Mouse (Mus musculus): ENCODE measurements around the gene Akr1c19. TPM values are rescaled to one million over a fixed set of nuclear protein-coding genes. Genes with fewer than 3 reads are reported as not detected.
A peak's percentile ranks its signal among the peaks of the same experiment; 100 is the strongest.

The Akr1c19 gene
- polyA plus RNA-seq, 1 experiment from 2014 or later, result 13.1 TPM

- Histone ChIP-seq H3K9me3 (ENCODE audit: low read length) (no peaks in the 10 kb centered on the region), H3K4me3 (ENCODE audit: low read depth, low read length) (no peak overlapping the region), H3K36me3 (replicated peaks; ENCODE audit: insufficient read depth, low read length) (no peaks in the 10 kb centered on the region), H3K27ac (ENCODE audit: low read depth) (no peak overlapping the region), H3K4me2 (ENCODE audit: low read depth, low read length) (no peak overlapping the region), H3K27me3 (ENCODE audit: insufficient read depth, low read length) (no peaks in the 10 kb centered on the region), H3K4me1 (ENCODE audit: insufficient read depth) (peaks cover 2% of the 10 kb centered on the region; the same call in 1 of the 2 replicates), H3K9ac (replicated peaks) (no peak overlapping the region)
- WGBS (ENCODE audit: insufficient replicate concordance), result 31% methylated on average over 7 of the region's 7 CpGs
- ATAC-seq, result no peak
- TF ChIP-seq EP300 (IDR thresholded peaks at IDR 0.05; ENCODE audit: low read depth) (no peak), CTCF (IDR thresholded peaks at IDR 0.05; ENCODE audit: low read depth) (peak; percentile 64)
- peak; percentile 22 for DNase-seq
These were observed 53.2 kb downstream of the Akr1c19 start for GRCm38 (mm10) chr13:4281471-4282412.

- H3K4me1 ChIP-seq (ENCODE audit: insufficient read depth), result no peaks in the 10 kb centered on the region
- H3K4me3 ChIP-seq (ENCODE audit: low read depth, low read length), result no peak overlapping the region
- H3K9ac ChIP-seq (replicated peaks), result no peak overlapping the region
- H3K4me2 ChIP-seq (ENCODE audit: low read depth, low read length), result no peak overlapping the region
- H3K36me3 ChIP-seq (replicated peaks; ENCODE audit: insufficient read depth, low read length), result no peaks in the 10 kb centered on the region
- no peak overlapping the region for H3K27ac ChIP-seq (ENCODE audit: low read depth)
- DNase-seq (no peak), ATAC-seq (no peak)
- 78% methylated on average over 4 of the region's 4 CpGs for WGBS (ENCODE audit: insufficient replicate concordance)
- H3K27me3 ChIP-seq (ENCODE audit: insufficient read depth, low read length), result no peaks in the 10 kb centered on the region
- TF ChIP-seq CTCF (IDR thresholded peaks at IDR 0.05; ENCODE audit: low read depth) (no peak), EP300 (IDR thresholded peaks at IDR 0.05; ENCODE audit: low read depth) (no peak)
- H3K9me3 ChIP-seq (ENCODE audit: low read length), result no peaks in the 10 kb centered on the region
These were observed 68.5 kb downstream of the Akr1c19 start for GRCm38 (mm10) chr13:4296991-4297390.

Other genes with a start within 250 kb of the Akr1c19 start
- gene Akr1c14, start 179.7 kb upstream of the Akr1c19 start, polyA plus RNA-seq (2015; fragmentation: Nextera tagmentation; extraction: Ambion mirVana), result 35.1 and 41.2 TPM in 2 replicates
- 26.8 and 30.5 TPM in 2 replicates for gene Akr1c18, start 78.0 kb upstream of the Akr1c19 start, polyA plus RNA-seq (2015; fragmentation: Nextera tagmentation; extraction: Ambion mirVana)
- gene Akr1c13, start 37.5 kb upstream of the Akr1c19 start, polyA plus RNA-seq (2015; fragmentation: Nextera tagmentation; extraction: Ambion mirVana), result 42.7 and 54.1 TPM in 2 replicates
- gene Akr1c12, start 50.7 kb downstream of the Akr1c19 start, polyA plus RNA-seq (2015; fragmentation: Nextera tagmentation; extraction: Ambion mirVana), result 30.8 and 36.6 TPM in 2 replicates
- gene Akr1c6, start 205.6 kb downstream of the Akr1c19 start, polyA plus RNA-seq (2015; fragmentation: Nextera tagmentation; extraction: Ambion mirVana), result 41.9 and 51.8 TPM in 2 replicates

Data from liver, postnatal 0 days (tissue).